In the genomic region with DNA sequence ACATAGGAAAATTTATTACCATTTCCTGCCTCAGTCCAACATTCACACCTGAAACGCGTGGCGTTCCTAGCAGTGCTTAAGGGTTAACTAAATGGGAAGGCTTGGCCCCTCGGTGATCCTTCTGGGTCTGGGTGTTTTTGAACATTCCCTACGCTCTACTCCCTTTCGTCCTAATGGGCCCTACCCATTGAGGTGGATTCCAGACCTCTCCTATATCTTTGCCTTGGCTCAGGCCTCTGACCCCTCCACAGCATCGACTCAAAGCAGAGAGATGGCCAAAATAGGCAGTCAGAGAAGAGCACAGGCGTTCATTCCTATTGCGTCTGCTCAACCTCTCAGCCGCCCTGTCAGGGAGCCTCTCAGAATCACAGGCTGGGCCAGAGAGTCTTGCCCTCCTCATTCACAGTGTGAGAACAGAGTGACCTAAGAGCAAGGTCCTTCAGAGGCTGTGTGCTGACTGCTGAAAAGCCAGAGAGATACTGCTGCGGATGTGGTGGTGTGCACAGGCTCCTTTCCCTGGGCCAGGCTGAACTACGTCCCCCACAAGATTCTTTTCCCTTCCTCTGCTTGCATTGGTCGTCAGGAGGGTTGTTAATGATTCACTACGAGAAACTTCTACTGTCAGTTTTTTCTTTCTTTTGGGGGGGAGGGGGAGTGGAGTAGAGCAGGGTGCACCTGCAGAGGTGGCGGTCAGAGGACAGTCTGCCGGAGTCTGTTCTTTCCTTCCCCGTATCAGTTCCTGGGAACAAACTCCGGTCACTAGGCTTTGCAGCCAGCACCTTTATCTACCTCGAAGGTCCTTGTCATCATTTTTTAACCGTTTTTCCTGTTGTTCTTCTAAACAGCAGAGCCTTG, we compare ENCODE assay signal across 8 mouse cellular contexts. TPM values are rescaled to one million over a fixed set of nuclear protein-coding genes. Genes with fewer than 3 reads are reported as not detected.
DNase-seq lines count a peak whose midpoint lies in the region; ATAC-seq and TF ChIP-seq lines count a peak whose summit lies in the region.
"Had no signal": no experiment of that assay in that cellular context is flagged by ENCODE, and none has a peak within 500 bp of the region (broad histone marks: within the 10 kb centered on the region; RNA-seq: fewer than 3 reads in every experiment).

No protein-coding gene starts in this region.

- TF ChIP-seq POLR2A in kidney, adult 2 months (IDR thresholded peaks at IDR 0.05; ENCODE audit: low read depth, low read length) = peak; percentile 60

- TF ChIP-seq CTCF in kidney, adult 2 months (conservative IDR thresholded peaks at IDR 0.05; ENCODE audit: insufficient read depth, insufficient read length, low read depth, low read length) = no peak

- no peak overlapping the region for H3K9ac ChIP-seq in lung, embryonic 15.5 days
- H3K9ac ChIP-seq in midbrain, embryonic 13.5 days (replicated peaks) = no peak overlapping the region
- H3K9ac ChIP-seq: limb, embryonic 15.5 days had no signal

- 44% methylated on average over 20 of the region's 20 CpGs for WGBS in kidney, adult 2 months
- 41% methylated on average over 20 of the region's 20 CpGs for WGBS in lung, embryonic 15.5 days
- 82% methylated on average over 20 of the region's 20 CpGs for WGBS in midbrain, embryonic 13.5 days

- H3K27me3 ChIP-seq in kidney, adult 2 months (replicated peaks; ENCODE audit: control insufficient read depth, insufficient read depth, low read length) = no peaks in the 10 kb centered on the region
- H3K27me3 ChIP-seq in lung, embryonic 15.5 days = no peaks in the 10 kb centered on the region
- no peaks in the 10 kb centered on the region for H3K27me3 ChIP-seq in midbrain, embryonic 13.5 days
- H3K27me3 ChIP-seq: limb, embryonic 15.5 days had no signal

- H3K4me1 ChIP-seq in kidney, adult 2 months (ENCODE audit: control insufficient read depth, insufficient read depth, low read length) = peaks cover 14% of the 10 kb centered on the region
- peaks cover 35% of the 10 kb centered on the region for H3K4me1 ChIP-seq in lung, embryonic 15.5 days
- H3K4me1 ChIP-seq in midbrain, embryonic 13.5 days (replicated peaks) = no peaks in the 10 kb centered on the region

- H3K27ac ChIP-seq in kidney, adult 2 months (ENCODE audit: insufficient read depth, low read depth, low read length) = peak overlapping the region; percentile 40
- H3K27ac ChIP-seq in lung, embryonic 15.5 days = peak overlapping the region; percentile 61
- H3K27ac ChIP-seq in midbrain, embryonic 13.5 days = no peak overlapping the region
- H3K27ac ChIP-seq: limb, embryonic 15.5 days had no signal

- peak; percentile 62 for DNase-seq in heart, adult 8-10 months (ENCODE audit: low spot score)
- peak; percentile 86 for DNase-seq in kidney, adult 2 months
- DNase-seq in right cerebral cortex, adult 2 months (ENCODE audit: low spot score in 2 of 2) = no peak

- H3K9me3 ChIP-seq in lung, embryonic 15.5 days = no peaks in the 10 kb centered on the region
- no peaks in the 10 kb centered on the region for H3K9me3 ChIP-seq in midbrain, embryonic 13.5 days
- H3K9me3 ChIP-seq: limb, embryonic 15.5 days had no signal

- 0 out of 2 replicates have a peak, but pooled peaks have one; percentile 25 for ATAC-seq in erythroid progenitor cell, adult 5-6 weeks (replicated peaks; ENCODE audit: low FRiP score, poor library complexity, severe bottlenecking)
- peak; percentile 74 for ATAC-seq in lung, embryonic 15.5 days (ENCODE audit: borderline replicate concordance, extremely low read depth, low FRiP score, low TSS enrichment)
- no peak for ATAC-seq in frontal cortex, adult (ENCODE audit: low TSS enrichment)
- ATAC-seq in midbrain, embryonic 13.5 days = no peak

- H3K36me3 ChIP-seq in kidney, adult 2 months (ENCODE audit: control insufficient read depth, insufficient read depth, low read length) = no peaks in the 10 kb centered on the region
- H3K36me3 ChIP-seq in lung, embryonic 15.5 days = no peaks in the 10 kb centered on the region
- no peaks in the 10 kb centered on the region for H3K36me3 ChIP-seq in midbrain, embryonic 13.5 days
- H3K36me3 ChIP-seq: limb, embryonic 15.5 days had no signal

- peak overlapping the region; percentile 18; the same call in 1 of the 2 replicates for H3K4me2 ChIP-seq in lung, embryonic 15.5 days
- H3K4me2 ChIP-seq in midbrain, embryonic 13.5 days (replicated peaks) = no peak overlapping the region
- H3K4me2 ChIP-seq: limb, embryonic 15.5 days had no signal

- H3K4me3 ChIP-seq in kidney, adult 2 months (ENCODE audit: insufficient read depth, low read depth, low read length) = no peak overlapping the region
- no peak overlapping the region for H3K4me3 ChIP-seq in lung, embryonic 15.5 days
- H3K4me3 ChIP-seq in midbrain, embryonic 13.5 days (replicated peaks) = no peak overlapping the region
- H3K4me3 ChIP-seq: limb, embryonic 15.5 days had no signal

RNA-seq across cellular contexts. Expression of a gene that starts 38.9 kb away (rescaled TPM):
- 334 and 364 TPM in 2 replicates for total RNA-seq in erythroid progenitor cell, adult 5-6 weeks (2015; ENCODE audit: low replicate concordance)
- total RNA-seq in erythroid progenitor cell, adult 5-6 weeks (2017; ENCODE audit: low replicate concordance) = 431 and 500 TPM in 2 replicates
- total RNA-seq in heart, adult 8-10 months (2022) = 100 to 1,000 TPM; 150 to 176 (median 163) TPM
- 18.3 and 23.1 TPM in 2 replicates for polyA plus RNA-seq in kidney, adult 2 months (2012; rRNA removed)
- 29.1 and 29.5 TPM in 2 replicates for polyA plus RNA-seq in lung, embryonic 15.5 days (2015; fragmentation: Nextera tagmentation; extraction: Ambion mirVana)
- polyA plus RNA-seq in midbrain, embryonic 13.5 days (2015; fragmentation: Nextera tagmentation; extraction: Ambion mirVana) = 9.4 and 9.6 TPM in 2 replicates

Comparison
In these comparisons a context has a peak if more than half of its experiments do, and no peak if none do; other contexts are left out.
1. ATAC-seq: peak in erythroid progenitor cell, adult 5-6 weeks (single experiment) and lung, embryonic 15.5 days (single experiment); none in frontal cortex, adult (single experiment) and midbrain, embryonic 13.5 days (single experiment).
2. DNase-seq: peak in heart, adult 8-10 months (single experiment) and kidney, adult 2 months (single experiment); none in right cerebral cortex, adult 2 months (0 of 2).